Mouse (Mus musculus) forebrain, embryonic 11.5 days (tissue): ENCODE measurements around the gene Gm20481. TPM values are rescaled to one million over a fixed set of nuclear protein-coding genes. Genes with fewer than 3 reads are reported as not detected.

Experiments used
- ATAC-seq: fragments of 200-750 bp; cut with Nextera tagmentation; replicated peaks from 2 replicates; pipeline ENCODE4 v1.8.0; 2017; ENCODE audit warnings: moderate TSS enrichment; ENCODE audit not compliant: low FRiP score
- DNase-seq: peaks from one replicate; pipeline ENCODE4 v3.0.0-alpha.2; 2017; ENCODE audit warnings: low spot score
- H3K27ac ChIP-seq: fragments of 300-500 bp; sonication (generic); 2 replicates; pipeline ENCODE4 v1.5.1; 2014; ENCODE audit warnings: low read depth, low read length
- H3K27me3 ChIP-seq: fragments of 300-500 bp; sonication (generic); 2 replicates; pipeline ENCODE4 v1.6.1; 2014; ENCODE audit warnings: mild to moderate bottlenecking, low read length, mixed read lengths; ENCODE audit not compliant: control insufficient read depth, insufficient read depth
- H3K36me3 ChIP-seq: fragments of 300-500 bp; sonication (generic); 2 replicates; pipeline ENCODE4 v1.6.1; 2014; ENCODE audit warnings: mild to moderate bottlenecking, low read length, moderate library complexity, mixed read lengths; ENCODE audit not compliant: control insufficient read depth, insufficient read depth
- H3K4me1 ChIP-seq: fragments of 300-500 bp; sonication (generic); replicated peaks from 2 replicates; pipeline ENCODE4 v1.6.1; 2014; ENCODE audit warnings: low read length, mixed read lengths; ENCODE audit not compliant: control insufficient read depth, insufficient read depth
- H3K4me2 ChIP-seq: fragments of 300-500 bp; sonication (generic); 2 replicates; pipeline ENCODE4 v1.6.1; 2014; ENCODE audit warnings: low read depth, mild to moderate bottlenecking, low read length, moderate library complexity, mixed read lengths; ENCODE audit not compliant: severe bottlenecking
- H3K4me3 ChIP-seq: fragments of 300-500 bp; sonication (generic); 2 replicates; pipeline ENCODE4 v1.5.1; 2014; ENCODE audit warnings: low read depth, low read length
- H3K9ac ChIP-seq: fragments of 300-500 bp; sonication (generic); 2 replicates; pipeline ENCODE4 v1.6.1; 2014; ENCODE audit warnings: low read length
- H3K9me3 ChIP-seq: fragments of 300-500 bp; sonication (generic); 2 replicates; pipeline ENCODE4 v1.6.1; 2016; ENCODE audit warnings: low read length, mixed read lengths; ENCODE audit not compliant: control insufficient read depth
- WGBS: fragments of 180-500 bp; shearing (Covaris S2); extraction: QIAGEN DNeasy Blood & Tissue Kit; methylation state at CpG from one replicate; pipeline ENCODE4 v1.1.7; 2014; 5-methylcytosine and 5-hydroxymethylcytosine counted together
- polyA plus RNA-seq: library from polyadenylated mRNA; unstranded; fragments of >200 nt; fragmentation: Nextera tagmentation; extraction: Ambion mirVana; gene quantifications from 2 replicates; pipeline ENCODE4 v1.2.1, GENCODE M21; 2014

Gene Gm20481
- polyA plus RNA-seq, 1 experiment from 2014 or later, result not detected

DNA sequence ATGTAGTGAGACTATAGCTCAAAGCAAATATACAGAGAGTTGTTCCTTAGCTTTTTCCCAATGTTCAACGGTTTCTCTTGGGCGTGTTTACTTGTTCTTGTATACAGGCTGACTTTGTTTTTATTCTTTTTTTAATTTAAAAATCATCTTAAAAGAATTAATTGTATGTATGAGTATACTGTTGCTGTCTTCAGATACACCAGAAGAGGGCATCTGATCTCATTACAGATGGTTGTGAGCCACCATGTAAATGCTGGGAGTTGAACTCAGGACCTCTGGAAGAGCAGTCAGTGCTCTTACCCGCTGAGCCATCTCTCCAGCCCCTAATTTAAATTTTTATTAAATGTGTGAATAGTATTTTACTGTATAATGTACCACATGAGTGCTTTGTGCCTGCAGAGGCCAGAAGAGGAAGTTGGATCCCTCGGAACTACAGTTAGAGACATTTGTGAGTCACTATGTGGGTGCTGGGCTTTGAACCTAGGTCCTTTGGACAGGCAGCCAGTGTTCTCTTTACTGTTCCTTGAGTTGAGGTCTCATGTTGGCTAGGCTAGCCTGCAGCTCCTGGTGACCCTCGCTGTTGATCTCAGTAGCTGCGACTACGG lies 37.8 kb downstream of the Gm20481 start:
- H3K4me1 ChIP-seq, result peaks cover 8% of the 10 kb centered on the region; the same call in 1 of the 2 replicates
- DNase-seq, result no peak
- H3K27ac ChIP-seq, result no peak overlapping the region
- H3K4me3 ChIP-seq, result no peak overlapping the region
- no peak overlapping the region for H3K4me2 ChIP-seq
- ATAC-seq, result no peak
- no peak overlapping the region for H3K9ac ChIP-seq
- WGBS, result 99% methylated on average over 7 of the region's 7 CpGs
- peaks cover 25% of the 10 kb centered on the region for H3K36me3 ChIP-seq
- H3K9me3 ChIP-seq, result no peaks in the 10 kb centered on the region
- no peaks in the 10 kb centered on the region for H3K27me3 ChIP-seq

DNA sequence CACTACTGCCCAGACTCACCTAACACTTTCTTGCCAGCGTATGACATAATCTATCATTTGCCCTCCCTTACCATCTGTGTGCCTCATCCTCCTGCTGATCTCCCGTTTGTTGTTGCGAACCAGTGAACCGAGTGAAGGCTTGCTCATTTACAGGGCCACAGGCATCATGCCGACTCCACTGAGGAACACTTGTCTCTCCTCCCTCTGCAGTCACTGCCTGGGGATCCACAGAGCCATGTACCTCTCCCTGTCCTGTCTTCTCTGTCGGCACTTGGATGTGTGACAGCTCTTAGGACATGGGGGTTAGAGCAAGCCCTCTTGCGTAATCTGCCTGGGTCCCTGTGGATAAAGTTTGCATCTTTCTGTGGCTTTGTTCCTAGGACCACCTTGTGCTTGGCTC lies 39.9 kb downstream of the Gm20481 start:
- ATAC-seq (no peak), DNase-seq (no peak)
- no peaks in the 10 kb centered on the region for H3K9me3 ChIP-seq
- no peak overlapping the region for H3K27ac ChIP-seq
- H3K36me3 ChIP-seq, result peaks cover 32% of the 10 kb centered on the region
- 86% methylated on average over 7 of the region's 7 CpGs for WGBS
- H3K27me3 ChIP-seq, result no peaks in the 10 kb centered on the region
- no peak overlapping the region for H3K4me3 ChIP-seq
- no peaks in the 10 kb centered on the region for H3K4me1 ChIP-seq
- H3K4me2 ChIP-seq, result no peak overlapping the region
- H3K9ac ChIP-seq, result no peak overlapping the region

GRCm38 (mm10) chr17:35011440-35011839 lies 41.7 kb downstream of the Gm20481 start:
- no peaks in the 10 kb centered on the region for H3K27me3 ChIP-seq
- no peaks in the 10 kb centered on the region for H3K9me3 ChIP-seq
- H3K4me1 ChIP-seq, result no peaks in the 10 kb centered on the region
- H3K4me2 ChIP-seq, result no peak overlapping the region
- H3K27ac ChIP-seq, result no peak overlapping the region
- peaks cover 32% of the 10 kb centered on the region for H3K36me3 ChIP-seq
- no peak overlapping the region for H3K4me3 ChIP-seq
- WGBS, result 92% methylated on average over 8 of the region's 8 CpGs
- DNase-seq (no peak), ATAC-seq (no peak)
- H3K9ac ChIP-seq, result no peak overlapping the region

DNA sequence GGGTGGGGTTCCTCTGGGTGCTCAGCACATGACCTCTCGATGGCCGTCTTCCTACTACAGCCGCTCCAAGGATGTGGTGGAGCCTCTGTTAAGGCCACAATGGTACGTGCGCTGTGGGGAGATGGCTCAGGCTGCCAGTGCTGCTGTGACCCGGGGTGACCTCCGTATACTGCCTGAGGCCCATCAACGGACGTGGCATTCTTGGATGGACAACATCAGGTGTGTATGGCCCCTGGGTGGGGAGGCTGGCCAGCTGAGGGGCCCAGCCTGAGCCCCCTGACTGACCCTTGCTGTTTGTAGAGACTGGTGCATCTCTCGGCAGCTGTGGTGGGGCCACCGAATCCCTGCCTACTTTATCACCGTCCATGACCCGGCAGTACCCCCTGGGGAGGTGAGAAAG lies 42.7 kb downstream of the Gm20481 start:
- Histone ChIP-seq H3K4me3 (no peak overlapping the region), H3K4me1 (no peaks in the 10 kb centered on the region), H3K9me3 (no peaks in the 10 kb centered on the region), H3K27ac (no peak overlapping the region), H3K4me2 (no peak overlapping the region), H3K27me3 (no peaks in the 10 kb centered on the region), H3K9ac (no peak overlapping the region), H3K36me3 (peaks cover 28% of the 10 kb centered on the region)
- 93% methylated on average over 13 of the region's 13 CpGs for WGBS
- ATAC-seq, result no peak
- peak; percentile 51 for DNase-seq

GRCm38 (mm10) chr17:35013221-35013620 lies 43.5 kb downstream of the Gm20481 start:
- H3K9me3 ChIP-seq, result no peaks in the 10 kb centered on the region
- H3K36me3 ChIP-seq, result peaks cover 28% of the 10 kb centered on the region
- H3K27ac ChIP-seq, result no peak overlapping the region
- H3K9ac ChIP-seq, result no peak overlapping the region
- no peak for ATAC-seq
- no peaks in the 10 kb centered on the region for H3K4me1 ChIP-seq
- H3K27me3 ChIP-seq, result no peaks in the 10 kb centered on the region
- 88% methylated on average over 6 of the region's 6 CpGs for WGBS
- DNase-seq, result no peak
- no peak overlapping the region for H3K4me3 ChIP-seq
- no peak overlapping the region for H3K4me2 ChIP-seq

- no peaks in the 10 kb centered on the region for H3K9me3 ChIP-seq
- no peak overlapping the region for H3K4me2 ChIP-seq
- ATAC-seq (no peak), DNase-seq (peak; percentile 51)
- no peak overlapping the region for H3K9ac ChIP-seq
- no peaks in the 10 kb centered on the region for H3K27me3 ChIP-seq
- 89% methylated on average over 16 of the region's 16 CpGs for WGBS
- peaks cover 28% of the 10 kb centered on the region for H3K36me3 ChIP-seq
- H3K27ac ChIP-seq, result no peak overlapping the region
- H3K4me3 ChIP-seq, result no peak overlapping the region
- H3K4me1 ChIP-seq, result no peaks in the 10 kb centered on the region
Measured at GRCm38 (mm10) chr17:35015296-35015695, 45.6 kb downstream of the Gm20481 start.

DNA sequence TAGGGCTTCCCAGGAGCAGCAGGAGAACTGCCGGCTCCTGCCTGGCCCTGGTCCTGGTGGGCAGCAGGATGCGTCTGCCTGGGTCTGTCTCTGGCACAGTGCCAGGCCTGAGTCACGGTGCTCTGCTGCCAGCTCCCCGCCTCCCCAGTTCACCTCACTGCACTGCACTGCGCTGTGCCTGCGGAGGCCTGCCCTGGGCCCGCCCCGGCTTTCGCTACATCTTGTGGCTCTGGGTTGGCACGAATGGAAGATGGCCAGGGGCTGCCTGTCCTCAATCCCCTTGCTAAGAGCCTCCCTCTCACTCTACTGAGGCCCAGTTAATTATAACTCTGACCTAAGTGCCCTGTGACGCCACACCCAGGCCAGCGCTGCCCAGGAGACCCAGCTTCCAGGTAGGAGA lies 46.7 kb downstream of the Gm20481 start, which contains the start of gene Vwa7:
TSS of gene Vwa7 (plus strand) at position 204 of the 400 bp plus-strand sequence.
- Histone ChIP-seq H3K27ac (no peak within 1 kb of the TSS), H3K27me3 (no peaks in the 10 kb centered on the region), H3K4me2 (no peak within 1 kb of the TSS), H3K9me3 (no peaks in the 10 kb centered on the region), H3K4me3 (no peak within 1 kb of the TSS), H3K36me3 (peaks cover 21% of the 10 kb centered on the region), H3K9ac (peak within 1 kb of the TSS; percentile 2; the same call in 1 of the 2 replicates), H3K4me1 (peaks cover 2% of the 10 kb centered on the region)
- peak; percentile 65 for DNase-seq
- 84% methylated on average over 12 of the region's 12 CpGs for WGBS
- ATAC-seq, result peak; percentile 42

DNA sequence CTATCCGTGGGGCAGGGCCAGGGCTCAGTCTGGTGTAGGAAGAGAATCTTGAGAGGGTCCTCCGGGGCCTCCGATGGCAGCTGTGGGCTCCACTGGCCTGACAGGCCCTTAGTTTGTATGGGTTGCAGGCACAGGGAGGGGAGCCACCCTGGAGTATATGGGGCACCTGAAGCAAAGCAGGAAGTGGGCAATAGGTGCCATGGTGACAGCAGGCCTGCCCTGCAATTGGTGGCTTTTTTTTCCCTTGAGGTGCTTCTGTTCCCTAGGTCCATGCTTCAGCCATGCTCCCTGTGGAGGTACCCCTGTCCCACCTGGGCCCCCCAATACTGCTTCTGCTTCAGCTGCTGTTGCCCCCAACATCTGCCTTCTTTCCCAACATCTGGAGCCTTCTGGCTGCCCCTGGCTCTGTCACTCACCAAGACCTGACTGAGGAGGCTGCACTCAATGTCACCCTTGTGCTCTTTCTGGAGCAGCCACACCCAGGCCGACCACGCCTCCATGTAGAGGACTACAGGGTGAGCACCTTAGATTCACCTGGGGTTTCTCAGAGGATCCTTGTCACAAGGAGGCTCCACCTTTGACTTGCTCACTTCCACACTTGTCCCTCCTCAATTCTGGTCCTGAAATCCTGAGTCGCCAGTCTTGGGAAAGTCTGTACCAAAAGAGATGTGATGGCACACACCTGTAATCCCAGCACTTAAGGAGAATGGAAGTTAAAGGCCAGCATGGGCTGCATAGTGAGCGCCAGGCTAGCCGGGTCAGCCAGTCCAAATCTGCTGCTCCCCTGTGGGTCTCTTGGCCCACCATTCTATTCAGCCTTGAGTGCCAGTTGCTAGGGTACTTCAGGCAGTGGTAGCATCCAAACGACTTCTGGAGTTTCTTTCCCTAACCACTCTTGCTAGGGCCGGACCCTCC lies 47.3 kb downstream of the Gm20481 start:
- H3K36me3 ChIP-seq, result peaks cover 21% of the 10 kb centered on the region
- no peak overlapping the region for H3K4me2 ChIP-seq
- H3K4me3 ChIP-seq, result no peak overlapping the region
- no peak for ATAC-seq
- no peaks in the 10 kb centered on the region for H3K27me3 ChIP-seq
- no peak overlapping the region for H3K27ac ChIP-seq
- no peak overlapping the region for H3K9ac ChIP-seq
- 82% methylated on average over 10 of the region's 10 CpGs for WGBS
- peak; percentile 54 for DNase-seq
- H3K4me1 ChIP-seq, result peaks cover 6% of the 10 kb centered on the region
- H3K9me3 ChIP-seq, result no peaks in the 10 kb centered on the region
